Mouse (Mus musculus): ENCODE measurements around the gene Wiz. TPM values are rescaled to one million over a fixed set of nuclear protein-coding genes. Genes with fewer than 3 reads are reported as not detected.

The Wiz gene
- polyA plus RNA-seq, 1 experiment from 2014 or later: 36.9 TPM

DNA sequence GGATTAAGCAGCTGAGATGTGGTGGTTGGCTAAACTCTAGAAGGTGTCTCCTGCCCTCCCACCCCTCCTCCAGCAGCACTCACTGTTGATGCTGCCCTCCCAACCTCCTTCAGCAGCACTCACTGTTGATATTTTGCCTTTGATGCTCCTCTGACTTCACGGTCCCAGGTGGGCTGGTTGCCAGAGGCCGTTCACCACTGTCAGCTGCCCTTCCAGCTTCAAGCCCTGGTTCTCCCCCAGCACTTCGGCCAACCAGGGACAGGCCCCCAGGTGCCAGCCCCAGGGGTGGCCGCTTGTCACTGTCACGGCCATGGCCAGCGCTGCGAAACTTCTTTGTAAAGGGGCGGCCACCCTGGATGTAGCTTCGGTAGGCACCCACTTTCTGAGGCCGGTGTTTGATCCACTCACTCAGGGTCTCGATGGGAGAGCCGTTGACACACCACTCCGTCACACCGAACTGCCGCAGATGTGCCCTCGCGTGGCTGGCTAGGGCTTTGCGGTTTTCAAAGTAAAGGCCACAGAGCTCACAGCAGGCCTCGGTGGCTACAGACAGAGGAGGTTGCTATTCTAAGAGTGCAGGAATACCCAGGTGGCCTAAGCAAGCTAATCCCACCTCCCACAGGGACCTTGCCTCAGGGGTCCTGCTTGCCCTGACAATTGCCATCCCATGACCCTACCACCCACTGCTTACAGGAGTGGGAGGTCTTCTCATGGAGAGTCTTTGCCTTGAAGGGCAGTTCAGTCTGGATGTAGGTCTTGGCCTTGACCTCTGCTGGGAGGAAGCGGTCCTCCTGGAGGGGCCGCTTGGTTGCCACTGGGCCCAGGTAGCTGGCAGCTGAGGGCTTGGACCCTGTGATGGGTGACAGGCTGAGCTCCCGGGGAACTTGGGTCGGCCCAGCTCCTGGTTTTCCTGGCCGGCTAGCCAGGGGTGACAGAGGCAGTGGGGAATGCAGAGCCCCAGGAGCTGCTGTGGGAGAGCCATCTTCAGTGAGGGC is 32.2 kb downstream of the Wiz start:
- Histone ChIP-seq H3K36me3 (ENCODE audit: control insufficient read depth, insufficient read depth, low read length) (peaks cover 44% of the 10 kb centered on the region), H3K4me1 (ENCODE audit: control insufficient read depth, insufficient read depth, low read length) (peaks cover 2% of the 10 kb centered on the region), H3K27ac (ENCODE audit: low read depth, low read length) (no peak overlapping the region), H3K9me3 (ENCODE audit: control insufficient read depth, low read length) (no peaks in the 10 kb centered on the region), H3K9ac (ENCODE audit: low read length) (no peak overlapping the region), H3K4me2 (no peak overlapping the region), H3K27me3 (ENCODE audit: control insufficient read depth, insufficient read depth, low read length) (no peaks in the 10 kb centered on the region), H3K4me3 (ENCODE audit: low read depth, low read length) (no peak overlapping the region)
- no peak for ATAC-seq (ENCODE audit: low FRiP score)
- peak; percentile 82 for DNase-seq (ENCODE audit: low spot score, missing footprints)
- 82% methylated on average over 24 of the region's 24 CpGs for WGBS

DNA sequence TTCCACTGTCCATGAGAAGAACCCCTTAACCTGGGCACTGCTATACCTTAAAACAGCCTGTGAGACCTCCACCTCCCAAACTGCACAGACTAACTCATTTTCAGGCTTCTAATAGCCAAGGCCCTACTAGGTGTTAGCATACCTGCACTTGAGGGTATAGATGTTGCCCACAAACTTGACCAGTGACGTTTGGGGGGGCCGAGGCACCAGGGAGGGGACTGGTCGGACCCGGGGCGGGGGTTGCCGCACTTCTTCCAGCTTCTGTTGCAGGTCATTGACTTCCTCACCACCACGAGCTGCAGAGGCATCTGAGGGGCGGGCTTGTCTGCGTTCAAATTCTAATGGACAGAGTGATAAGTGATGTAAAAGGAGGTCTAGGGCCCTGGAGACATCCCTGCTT is 33.0 kb downstream of the Wiz start:
- H3K4me1 ChIP-seq (ENCODE audit: control insufficient read depth, insufficient read depth, low read length): peaks cover 2% of the 10 kb centered on the region
- no peak overlapping the region for H3K27ac ChIP-seq (ENCODE audit: low read depth, low read length)
- WGBS: 86% methylated on average over 9 of the region's 9 CpGs
- H3K9ac ChIP-seq (ENCODE audit: low read length): no peak overlapping the region
- H3K9me3 ChIP-seq (ENCODE audit: control insufficient read depth, low read length): no peaks in the 10 kb centered on the region
- H3K4me2 ChIP-seq: no peak overlapping the region
- no peak overlapping the region for H3K4me3 ChIP-seq (ENCODE audit: low read depth, low read length)
- peaks cover 41% of the 10 kb centered on the region for H3K36me3 ChIP-seq (ENCODE audit: control insufficient read depth, insufficient read depth, low read length)
- DNase-seq (ENCODE audit: low spot score, missing footprints) (peak; percentile 45), ATAC-seq (ENCODE audit: low FRiP score) (no peak)
- H3K27me3 ChIP-seq (ENCODE audit: control insufficient read depth, insufficient read depth, low read length): no peaks in the 10 kb centered on the region

- ATAC-seq (ENCODE audit: low FRiP score): no peak
- 95% methylated on average over 6 of the region's 6 CpGs for WGBS
These were observed 34.2 kb downstream of the Wiz start for GRCm38 (mm10) chr17:32355031-32355430.

GRCm38 (mm10) chr17:32354211-32354610 is 35.0 kb downstream of the Wiz start:
- Histone ChIP-seq H3K9me3 (ENCODE audit: control insufficient read depth, low read length) (no peaks in the 10 kb centered on the region), H3K27me3 (ENCODE audit: control insufficient read depth, insufficient read depth, low read length) (no peaks in the 10 kb centered on the region), H3K27ac (ENCODE audit: low read depth, low read length) (no peak overlapping the region), H3K4me2 (no peak overlapping the region), H3K36me3 (ENCODE audit: control insufficient read depth, insufficient read depth, low read length) (peaks cover 30% of the 10 kb centered on the region), H3K4me3 (ENCODE audit: low read depth, low read length) (no peak overlapping the region), H3K4me1 (ENCODE audit: control insufficient read depth, insufficient read depth, low read length) (peaks cover 6% of the 10 kb centered on the region), H3K9ac (ENCODE audit: low read length) (no peak overlapping the region)
- DNase-seq (ENCODE audit: low spot score, missing footprints): no peak
- 47% methylated on average over 5 of the region's 5 CpGs for WGBS
- no peak for ATAC-seq (ENCODE audit: low FRiP score)

More at GRCm38 (mm10) chr17:32355031-32355430, 34.2 kb downstream of the Wiz start:
- Histone ChIP-seq H3K4me2 (no peak overlapping the region), H3K27ac (ENCODE audit: low read depth, low read length) (no peak overlapping the region), H3K4me3 (ENCODE audit: low read depth, low read length) (no peak overlapping the region), H3K4me1 (ENCODE audit: control insufficient read depth, insufficient read depth, low read length) (peaks cover 2% of the 10 kb centered on the region), H3K9ac (ENCODE audit: low read length) (no peak overlapping the region), H3K27me3 (ENCODE audit: control insufficient read depth, insufficient read depth, low read length) (no peaks in the 10 kb centered on the region), H3K9me3 (ENCODE audit: control insufficient read depth, low read length) (no peaks in the 10 kb centered on the region), H3K36me3 (ENCODE audit: control insufficient read depth, insufficient read depth, low read length) (peaks cover 35% of the 10 kb centered on the region)
- DNase-seq (ENCODE audit: low spot score, missing footprints): peak; percentile 53

DNA sequence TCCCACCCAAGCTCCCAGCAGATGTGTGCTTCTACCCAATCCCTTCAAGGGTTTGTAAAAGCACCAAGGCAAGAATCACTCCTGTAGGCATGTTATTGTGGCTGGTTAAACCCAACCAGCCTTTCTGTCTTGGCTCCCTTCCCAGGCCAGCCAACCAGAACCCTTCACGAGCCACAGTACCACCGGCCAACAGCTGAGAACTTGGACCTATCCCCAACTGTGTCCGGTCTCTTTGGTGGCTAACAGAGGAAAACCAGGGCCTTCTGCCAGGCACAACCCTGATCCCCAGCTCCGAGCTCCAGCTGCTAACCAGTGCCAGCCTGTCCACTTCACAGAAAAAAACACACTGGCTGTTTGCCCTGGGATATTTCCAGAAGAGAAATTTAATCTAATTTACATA is 35.5 kb downstream of the Wiz start:
- DNase-seq (ENCODE audit: low spot score, missing footprints): peak; percentile 69
- no peak overlapping the region for H3K4me3 ChIP-seq (ENCODE audit: low read depth, low read length)
- H3K27ac ChIP-seq (ENCODE audit: low read depth, low read length): no peak overlapping the region
- H3K4me1 ChIP-seq (ENCODE audit: control insufficient read depth, insufficient read depth, low read length): peaks cover 8% of the 10 kb centered on the region
- H3K4me2 ChIP-seq: no peak overlapping the region
- H3K9ac ChIP-seq (ENCODE audit: low read length): no peak overlapping the region
- WGBS: 68% methylated on average over 4 of the region's 4 CpGs
- no peaks in the 10 kb centered on the region for H3K9me3 ChIP-seq (ENCODE audit: control insufficient read depth, low read length)
- H3K36me3 ChIP-seq (ENCODE audit: control insufficient read depth, insufficient read depth, low read length): peaks cover 24% of the 10 kb centered on the region
- no peak for ATAC-seq (ENCODE audit: low FRiP score)
- no peaks in the 10 kb centered on the region for H3K27me3 ChIP-seq (ENCODE audit: control insufficient read depth, insufficient read depth, low read length)

DNA sequence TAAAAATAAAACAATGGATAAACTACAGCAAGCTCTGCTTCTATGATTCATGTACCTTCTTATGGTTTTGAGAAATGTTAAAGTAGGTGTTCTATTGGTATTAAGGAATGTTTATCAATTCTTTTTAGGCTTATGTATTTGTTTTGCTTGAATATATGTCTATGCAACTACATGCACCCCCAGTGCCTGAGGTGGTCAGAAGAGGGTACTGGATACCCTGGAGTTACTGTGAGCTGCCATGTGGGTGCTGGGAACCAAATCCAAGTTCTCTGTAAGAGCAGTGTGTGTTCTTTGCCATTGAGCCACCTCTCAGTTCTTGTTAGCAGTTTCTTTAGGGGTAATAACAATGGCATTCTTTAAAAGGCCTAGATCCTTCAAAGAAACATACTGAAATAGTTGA is 37.5 kb downstream of the Wiz start:
- ATAC-seq (ENCODE audit: low FRiP score): no peak
- peaks cover 8% of the 10 kb centered on the region for H3K4me1 ChIP-seq (ENCODE audit: control insufficient read depth, insufficient read depth, low read length)

DNA sequence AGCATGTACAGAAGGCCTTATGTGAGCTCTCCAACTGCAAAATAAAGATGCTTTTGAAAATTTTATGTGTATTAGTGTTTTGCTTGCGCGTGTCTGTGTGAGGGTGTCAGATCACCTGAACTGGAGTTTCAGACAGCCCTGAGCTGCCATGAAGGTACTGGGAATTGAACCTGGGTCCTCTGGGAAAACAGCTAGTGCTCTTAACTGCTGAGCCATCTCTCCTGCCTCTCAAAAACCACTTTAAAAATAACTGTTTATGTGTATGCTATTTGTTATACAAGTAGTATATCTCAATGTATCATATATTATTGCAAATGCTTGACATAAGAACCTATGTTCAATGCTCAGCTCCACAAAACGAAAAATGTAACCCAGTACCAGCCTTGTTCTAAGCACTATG is 38.0 kb downstream of the Wiz start:
- Histone ChIP-seq H3K4me1 (ENCODE audit: control insufficient read depth, insufficient read depth, low read length) (peaks cover 8% of the 10 kb centered on the region), H3K27ac (ENCODE audit: low read depth, low read length) (no peak overlapping the region), H3K36me3 (ENCODE audit: control insufficient read depth, insufficient read depth, low read length) (peaks cover 8% of the 10 kb centered on the region; the same call in 1 of the 2 replicates), H3K27me3 (ENCODE audit: control insufficient read depth, insufficient read depth, low read length) (no peaks in the 10 kb centered on the region), H3K9ac (ENCODE audit: low read length) (no peak overlapping the region), H3K9me3 (ENCODE audit: control insufficient read depth, low read length) (no peaks in the 10 kb centered on the region), H3K4me2 (peak overlapping the region; percentile 66), H3K4me3 (ENCODE audit: low read depth, low read length) (no peak overlapping the region)
- ATAC-seq (ENCODE audit: low FRiP score): no peak
- WGBS: 77% methylated on average over 3 of the region's 3 CpGs
- DNase-seq (ENCODE audit: low spot score, missing footprints): peak; percentile 68

More for the DNA sequence above, 37.5 kb downstream of the Wiz start:
- Histone ChIP-seq H3K36me3 (ENCODE audit: control insufficient read depth, insufficient read depth, low read length) (peaks cover 12% of the 10 kb centered on the region; the same call in 1 of the 2 replicates), H3K9ac (ENCODE audit: low read length) (no peak overlapping the region), H3K27ac (ENCODE audit: low read depth, low read length) (no peak overlapping the region), H3K4me2 (no peak overlapping the region), H3K4me3 (ENCODE audit: low read depth, low read length) (no peak overlapping the region), H3K9me3 (ENCODE audit: control insufficient read depth, low read length) (no peaks in the 10 kb centered on the region), H3K27me3 (ENCODE audit: control insufficient read depth, insufficient read depth, low read length) (no peaks in the 10 kb centered on the region)
- peak; percentile 75 for DNase-seq (ENCODE audit: low spot score, missing footprints)

GRCm38 (mm10) chr17:32350382-32350983 is 38.8 kb downstream of the Wiz start, which contains the start of gene Akap8l:
Akap8l (minus strand) TSS chr17:32350607.
- Histone ChIP-seq H3K4me1 (ENCODE audit: control insufficient read depth, insufficient read depth, low read length) (peaks cover 8% of the 10 kb centered on the region), H3K9ac (ENCODE audit: low read length) (peak within 1 kb of the TSS; percentile 73), H3K27me3 (ENCODE audit: control insufficient read depth, insufficient read depth, low read length) (no peaks in the 10 kb centered on the region), H3K27ac (ENCODE audit: low read depth, low read length) (peak within 1 kb of the TSS; percentile 22; the same call in 1 of the 2 replicates), H3K9me3 (ENCODE audit: control insufficient read depth, low read length) (no peaks in the 10 kb centered on the region), H3K4me3 (ENCODE audit: low read depth, low read length) (peak within 1 kb of the TSS; percentile 65), H3K36me3 (ENCODE audit: control insufficient read depth, insufficient read depth, low read length) (peaks cover 5% of the 10 kb centered on the region; the same call in 1 of the 2 replicates), H3K4me2 (peak within 1 kb of the TSS; percentile 66)
- peak; percentile 98 for ATAC-seq (ENCODE audit: low FRiP score)
- DNase-seq (ENCODE audit: low spot score, missing footprints): peak; percentile 99
- under 1% methylated on average over 37 of the region's 37 CpGs for WGBS

All from midbrain, embryonic 11.5 days (tissue).